Mouse (Mus musculus) heart, postnatal 0 days (tissue): Measurements from ENCODE around the gene Il11.

Source experiments
- CTCF ChIP-seq: IDR thresholded peaks from 2 replicates; pipeline ENCODE4 v1.5.1; 2016; ENCODE audit warnings: antibody characterized with exemption, control low read depth, low read depth
- EP300 ChIP-seq: IDR thresholded peaks from 2 replicates; pipeline ENCODE4 v1.6.1; 2016; ENCODE audit warnings: antibody characterized with exemption, low read depth

- TF ChIP-seq CTCF (no peak), EP300 (no peak)
Measured at GRCm38 (mm10) chr7:4747156-4747899, 35.3 kb downstream of the Il11 start.
